Mouse (Mus musculus): ENCODE results near the gene Defb43.

Defb43 gene

DNA sequence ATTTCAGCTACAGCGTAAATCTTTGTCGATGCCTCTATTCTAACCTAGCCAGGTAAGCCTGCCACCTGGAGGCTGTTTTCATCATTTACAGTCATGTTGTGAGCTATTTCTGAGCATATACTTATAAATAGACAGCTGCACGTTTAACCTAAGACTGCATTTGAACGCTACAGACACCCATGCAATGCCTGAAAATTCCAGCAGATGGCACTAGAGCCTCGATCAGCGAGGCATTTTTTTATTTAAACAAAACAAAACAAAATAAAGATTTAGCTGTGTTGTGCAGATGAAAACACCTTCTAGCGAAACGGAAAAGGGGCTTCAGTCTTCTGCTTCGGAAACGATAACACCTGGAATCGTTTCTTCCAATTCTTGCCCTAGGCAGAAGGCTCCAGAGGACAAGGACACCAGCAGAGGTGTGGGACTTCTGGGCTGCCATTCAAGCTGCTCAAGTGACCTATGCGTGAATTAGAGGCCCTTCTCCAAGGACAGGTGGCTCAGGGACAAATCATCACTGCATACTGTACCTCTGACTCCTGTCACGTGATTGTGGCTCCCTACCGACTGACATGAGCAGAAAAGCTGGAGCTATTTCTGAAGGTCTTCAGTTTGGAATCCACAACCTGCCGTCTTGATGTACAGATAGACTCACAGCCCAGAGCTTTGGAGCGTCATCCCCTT is 55.2 kb downstream of the Defb43 start:
- no peak for DNase-seq (ENCODE audit: low read depth, low spot score)

Data from brain, embryonic 18.5 days (tissue).